Mouse (Mus musculus): ENCODE results near the gene Evc2. TPM values are rescaled to one million over a fixed set of nuclear protein-coding genes. Genes with fewer than 3 reads are reported as not detected.

Evc2 gene
- polyA plus RNA-seq, 1 experiment = 15.6 TPM

GRCm38 (mm10) chr5:37312980-37313722, 25.1 kb upstream of the Evc2 start:
- Histone ChIP-seq H3K27me3 (ENCODE audit: control insufficient read depth, insufficient read depth, insufficient read length) (no peaks in the 10 kb centered on the region), H3K36me3 (ENCODE audit: control insufficient read depth, insufficient read depth) (no peaks in the 10 kb centered on the region), H3K79me3 (ENCODE audit: low read depth) (no peaks in the 10 kb centered on the region), H3K4me3 (ENCODE audit: insufficient read depth, poor library complexity, severe bottlenecking) (no peak overlapping the region), H3ac (ENCODE audit: control insufficient read depth, insufficient read length, low read depth) (no peak overlapping the region), H3K79me2 (ENCODE audit: control insufficient read depth, insufficient read depth) (no peaks in the 10 kb centered on the region)
- no peak for TF ChIP-seq FOSL1 (IDR thresholded peaks at IDR 0.05; ENCODE audit: insufficient read depth, low read length, poor library complexity, severe bottlenecking)

GRCm38 (mm10) chr5:37318715-37319114, 19.6 kb upstream of the Evc2 start:
- TF ChIP-seq USF1 (IDR thresholded peaks at IDR 0.05; ENCODE audit: low read depth) (no peak), MYOD1 (IDR thresholded peaks at IDR 0.05; ENCODE audit: control insufficient read depth, insufficient read length, low read depth) (no peak), MYOG (IDR thresholded peaks at IDR 0.05; ENCODE audit: control insufficient read depth, extremely low read depth, insufficient read length) (no peak), MAX (IDR thresholded peaks at IDR 0.05) (no peak), CEBPB (IDR thresholded peaks at IDR 0.05; ENCODE audit: low read depth) (no peak), FOSL1 (IDR thresholded peaks at IDR 0.05; ENCODE audit: insufficient read depth, low read length, poor library complexity, severe bottlenecking) (no peak), CTCF (IDR thresholded peaks at IDR 0.05; ENCODE audit: control insufficient read depth, insufficient read depth, insufficient read length) (no peak)
- peaks cover 7% of the 10 kb centered on the region for H3K36me3 ChIP-seq (ENCODE audit: control insufficient read depth, insufficient read depth)
- no peaks in the 10 kb centered on the region for H3K27me3 ChIP-seq (ENCODE audit: control insufficient read depth, insufficient read depth, insufficient read length)
- no peaks in the 10 kb centered on the region for H3K79me3 ChIP-seq (ENCODE audit: low read depth)
- no peak overlapping the region for H3K4me3 ChIP-seq (ENCODE audit: insufficient read depth, poor library complexity, severe bottlenecking)
- H3ac ChIP-seq (ENCODE audit: control insufficient read depth, insufficient read length, low read depth) = no peak overlapping the region
- no peaks in the 10 kb centered on the region for H3K79me2 ChIP-seq (ENCODE audit: control insufficient read depth, insufficient read depth)

- Histone ChIP-seq H3K79me3 (ENCODE audit: low read depth) (no peaks in the 10 kb centered on the region), H3K27me3 (ENCODE audit: control insufficient read depth, insufficient read depth, insufficient read length) (no peaks in the 10 kb centered on the region), H3K79me2 (ENCODE audit: control insufficient read depth, insufficient read depth) (no peaks in the 10 kb centered on the region), H3K4me3 (ENCODE audit: insufficient read depth, poor library complexity, severe bottlenecking) (no peak overlapping the region), H3K36me3 (ENCODE audit: control insufficient read depth, insufficient read depth) (peaks cover 7% of the 10 kb centered on the region), H3ac (ENCODE audit: control insufficient read depth, insufficient read length, low read depth) (no peak overlapping the region)
- TF ChIP-seq FOSL1 (IDR thresholded peaks at IDR 0.05; ENCODE audit: insufficient read depth, low read length, poor library complexity, severe bottlenecking) (no peak), MAX (IDR thresholded peaks at IDR 0.05) (no peak), MYOG (IDR thresholded peaks at IDR 0.05; ENCODE audit: control insufficient read depth, extremely low read depth, insufficient read length) (no peak), MYOD1 (IDR thresholded peaks at IDR 0.05; ENCODE audit: control insufficient read depth, insufficient read length, low read depth) (no peak), CTCF (IDR thresholded peaks at IDR 0.05; ENCODE audit: control insufficient read depth, insufficient read depth, insufficient read length) (no peak), USF1 (IDR thresholded peaks at IDR 0.05; ENCODE audit: low read depth) (no peak), CEBPB (IDR thresholded peaks at IDR 0.05; ENCODE audit: low read depth) (no peak)
These were observed 18.1 kb upstream of the Evc2 start for GRCm38 (mm10) chr5:37320174-37320573.

GRCm38 (mm10) chr5:37320761-37321160, 17.5 kb upstream of the Evc2 start:
- H3ac ChIP-seq (ENCODE audit: control insufficient read depth, insufficient read length, low read depth) = no peak overlapping the region
- no peak for TF ChIP-seq CTCF (IDR thresholded peaks at IDR 0.05; ENCODE audit: control insufficient read depth, insufficient read depth, insufficient read length)
- TF ChIP-seq FOSL1 (IDR thresholded peaks at IDR 0.05; ENCODE audit: insufficient read depth, low read length, poor library complexity, severe bottlenecking) = no peak
- TF ChIP-seq MYOG (IDR thresholded peaks at IDR 0.05; ENCODE audit: control insufficient read depth, extremely low read depth, insufficient read length) = no peak
- no peak for TF ChIP-seq MAX (IDR thresholded peaks at IDR 0.05)
- no peak for TF ChIP-seq USF1 (IDR thresholded peaks at IDR 0.05; ENCODE audit: low read depth)
- no peak for TF ChIP-seq MYOD1 (IDR thresholded peaks at IDR 0.05; ENCODE audit: control insufficient read depth, insufficient read length, low read depth)
- no peak for TF ChIP-seq CEBPB (IDR thresholded peaks at IDR 0.05; ENCODE audit: low read depth)
- H3K4me3 ChIP-seq (ENCODE audit: insufficient read depth, poor library complexity, severe bottlenecking) = no peak overlapping the region
- no peaks in the 10 kb centered on the region for H3K27me3 ChIP-seq (ENCODE audit: control insufficient read depth, insufficient read depth, insufficient read length)
- H3K79me2 ChIP-seq (ENCODE audit: control insufficient read depth, insufficient read depth) = no peaks in the 10 kb centered on the region
- H3K36me3 ChIP-seq (ENCODE audit: control insufficient read depth, insufficient read depth) = peaks cover 7% of the 10 kb centered on the region
- no peaks in the 10 kb centered on the region for H3K79me3 ChIP-seq (ENCODE audit: low read depth)

GRCm38 (mm10) chr5:37326675-37327074, 11.6 kb upstream of the Evc2 start:
- no peaks in the 10 kb centered on the region for H3K79me3 ChIP-seq (ENCODE audit: low read depth)
- H3ac ChIP-seq (ENCODE audit: control insufficient read depth, insufficient read length, low read depth) = no peak overlapping the region
- H3K79me2 ChIP-seq (ENCODE audit: control insufficient read depth, insufficient read depth) = no peaks in the 10 kb centered on the region
- peaks cover 7% of the 10 kb centered on the region for H3K36me3 ChIP-seq (ENCODE audit: control insufficient read depth, insufficient read depth)
- TF ChIP-seq CTCF (IDR thresholded peaks at IDR 0.05; ENCODE audit: control insufficient read depth, insufficient read depth, insufficient read length) = no peak
- TF ChIP-seq CEBPB (IDR thresholded peaks at IDR 0.05; ENCODE audit: low read depth) = no peak
- no peak for TF ChIP-seq MYOD1 (IDR thresholded peaks at IDR 0.05; ENCODE audit: control insufficient read depth, insufficient read length, low read depth)
- TF ChIP-seq MAX (IDR thresholded peaks at IDR 0.05) = no peak
- no peak for TF ChIP-seq MYOG (IDR thresholded peaks at IDR 0.05; ENCODE audit: control insufficient read depth, extremely low read depth, insufficient read length)
- no peak for TF ChIP-seq USF1 (IDR thresholded peaks at IDR 0.05; ENCODE audit: low read depth)
- TF ChIP-seq FOSL1 (IDR thresholded peaks at IDR 0.05; ENCODE audit: insufficient read depth, low read length, poor library complexity, severe bottlenecking) = no peak
- no peaks in the 10 kb centered on the region for H3K27me3 ChIP-seq (ENCODE audit: control insufficient read depth, insufficient read depth, insufficient read length)
- no peak overlapping the region for H3K4me3 ChIP-seq (ENCODE audit: insufficient read depth, poor library complexity, severe bottlenecking)
